Mouse (Mus musculus) forebrain, embryonic 11.5 days (tissue): Measurements from ENCODE around the gene Washc2. TPM values are rescaled to one million over a fixed set of nuclear protein-coding genes. Genes with fewer than 3 reads are reported as not detected.
A peak's percentile ranks its signal among the peaks of the same experiment; 100 is the strongest.

Source experiments
- ATAC-seq: fragments of 200-750 bp; cut with Nextera tagmentation; replicated peaks from 2 replicates; pipeline ENCODE4 v1.8.0; 2017; ENCODE audit warnings: moderate TSS enrichment; ENCODE audit not compliant: low FRiP score
- DNase-seq: peaks from one replicate; pipeline ENCODE4 v3.0.0-alpha.2; 2017; ENCODE audit warnings: low spot score
- H3K27ac ChIP-seq: fragments of 300-500 bp; sonication (generic); 2 replicates; pipeline ENCODE4 v1.5.1; 2014; ENCODE audit warnings: low read depth, low read length
- H3K27me3 ChIP-seq: fragments of 300-500 bp; sonication (generic); 2 replicates; pipeline ENCODE4 v1.6.1; 2014; ENCODE audit warnings: mild to moderate bottlenecking, low read length, mixed read lengths; ENCODE audit not compliant: control insufficient read depth, insufficient read depth
- H3K36me3 ChIP-seq: fragments of 300-500 bp; sonication (generic); 2 replicates; pipeline ENCODE4 v1.6.1; 2014; ENCODE audit warnings: mild to moderate bottlenecking, low read length, moderate library complexity, mixed read lengths; ENCODE audit not compliant: control insufficient read depth, insufficient read depth
- H3K4me1 ChIP-seq: fragments of 300-500 bp; sonication (generic); replicated peaks from 2 replicates; pipeline ENCODE4 v1.6.1; 2014; ENCODE audit warnings: low read length, mixed read lengths; ENCODE audit not compliant: control insufficient read depth, insufficient read depth
- H3K4me2 ChIP-seq: fragments of 300-500 bp; sonication (generic); 2 replicates; pipeline ENCODE4 v1.6.1; 2014; ENCODE audit warnings: low read depth, mild to moderate bottlenecking, low read length, moderate library complexity, mixed read lengths; ENCODE audit not compliant: severe bottlenecking
- H3K4me3 ChIP-seq: fragments of 300-500 bp; sonication (generic); 2 replicates; pipeline ENCODE4 v1.5.1; 2014; ENCODE audit warnings: low read depth, low read length
- H3K9ac ChIP-seq: fragments of 300-500 bp; sonication (generic); 2 replicates; pipeline ENCODE4 v1.6.1; 2014; ENCODE audit warnings: low read length
- H3K9me3 ChIP-seq: fragments of 300-500 bp; sonication (generic); 2 replicates; pipeline ENCODE4 v1.6.1; 2016; ENCODE audit warnings: low read length, mixed read lengths; ENCODE audit not compliant: control insufficient read depth
- WGBS: fragments of 180-500 bp; shearing (Covaris S2); extraction: QIAGEN DNeasy Blood & Tissue Kit; methylation state at CpG from one replicate; pipeline ENCODE4 v1.1.7; 2014; 5-methylcytosine and 5-hydroxymethylcytosine counted together
- polyA plus RNA-seq: library from polyadenylated mRNA; unstranded; fragments of >200 nt; fragmentation: Nextera tagmentation; extraction: Ambion mirVana; gene quantifications from 2 replicates; pipeline ENCODE4 v1.2.1, GENCODE M21; 2014

Gene Washc2
- polyA plus RNA-seq, 1 experiment from 2014 or later: 54.2 TPM

- Histone ChIP-seq H3K4me3 (no peak overlapping the region), H3K4me2 (no peak overlapping the region), H3K4me1 (no peaks in the 10 kb centered on the region), H3K27me3 (no peaks in the 10 kb centered on the region), H3K9me3 (no peaks in the 10 kb centered on the region), H3K36me3 (no peaks in the 10 kb centered on the region; the same call in 1 of the 2 replicates), H3K9ac (no peak overlapping the region), H3K27ac (no peak overlapping the region)
- WGBS: 94% methylated on average over 5 of the region's 5 CpGs
- no peak for DNase-seq
- ATAC-seq: no peak
Measured at GRCm38 (mm10) chr6:116235336-116235735, 27.5 kb downstream of the Washc2 start.

GRCm38 (mm10) chr6:116238083-116238482 is 30.2 kb downstream of the Washc2 start:
- Histone ChIP-seq H3K9me3 (no peaks in the 10 kb centered on the region), H3K4me2 (no peak overlapping the region), H3K4me1 (no peaks in the 10 kb centered on the region), H3K27ac (no peak overlapping the region), H3K9ac (no peak overlapping the region), H3K27me3 (no peaks in the 10 kb centered on the region), H3K36me3 (no peaks in the 10 kb centered on the region; the same call in 1 of the 2 replicates), H3K4me3 (no peak overlapping the region)
- no peak for ATAC-seq
- 88% methylated on average over 5 of the region's 5 CpGs for WGBS
- no peak for DNase-seq

- ATAC-seq (no peak), DNase-seq (no peak)
- H3K4me3 ChIP-seq: no peak overlapping the region
- no peaks in the 10 kb centered on the region for H3K9me3 ChIP-seq
- no peaks in the 10 kb centered on the region for H3K4me1 ChIP-seq
- no peaks in the 10 kb centered on the region for H3K27me3 ChIP-seq
- H3K4me2 ChIP-seq: no peak overlapping the region
- no peak overlapping the region for H3K9ac ChIP-seq
- 88% methylated on average over 2 of the region's 2 CpGs for WGBS
- no peaks in the 10 kb centered on the region; the same call in 1 of the 2 replicates for H3K36me3 ChIP-seq
- no peak overlapping the region for H3K27ac ChIP-seq
Measured at GRCm38 (mm10) chr6:116240371-116240770, 32.5 kb downstream of the Washc2 start.

GRCm38 (mm10) chr6:116259649-116260048 is 51.8 kb downstream of the Washc2 start:
- H3K4me1 ChIP-seq: no peaks in the 10 kb centered on the region
- no peak overlapping the region for H3K4me2 ChIP-seq
- H3K27me3 ChIP-seq: no peaks in the 10 kb centered on the region
- H3K9me3 ChIP-seq: no peaks in the 10 kb centered on the region
- H3K9ac ChIP-seq: no peak overlapping the region
- 91% methylated on average over 4 of the region's 4 CpGs for WGBS
- no peak for DNase-seq
- H3K36me3 ChIP-seq: no peaks in the 10 kb centered on the region
- H3K27ac ChIP-seq: no peak overlapping the region
- no peak for ATAC-seq
- no peak overlapping the region for H3K4me3 ChIP-seq

- Histone ChIP-seq H3K27me3 (no peaks in the 10 kb centered on the region), H3K4me1 (no peaks in the 10 kb centered on the region), H3K9me3 (no peaks in the 10 kb centered on the region), H3K27ac (no peak overlapping the region), H3K36me3 (no peaks in the 10 kb centered on the region), H3K4me2 (no peak overlapping the region), H3K9ac (no peak overlapping the region), H3K4me3 (no peak overlapping the region)
- ATAC-seq (no peak), DNase-seq (no peak)
- WGBS: 95% methylated on average over 5 of the region's 5 CpGs
Measured at GRCm38 (mm10) chr6:116260481-116260880, 52.6 kb downstream of the Washc2 start.

- Histone ChIP-seq H3K9ac (no peak overlapping the region), H3K4me1 (0 out of 2 replicates have a peak, but pooled peaks cover 2% of the 10 kb centered on the region), H3K27me3 (no peaks in the 10 kb centered on the region), H3K4me3 (no peak overlapping the region), H3K9me3 (no peaks in the 10 kb centered on the region), H3K36me3 (no peaks in the 10 kb centered on the region), H3K27ac (no peak overlapping the region), H3K4me2 (no peak overlapping the region)
- ATAC-seq (no peak), DNase-seq (no peak)
- 87% methylated on average over 1 of the region's 1 CpGs for WGBS
Measured at GRCm38 (mm10) chr6:116262824-116263223, 55.0 kb downstream of the Washc2 start.

DNA sequence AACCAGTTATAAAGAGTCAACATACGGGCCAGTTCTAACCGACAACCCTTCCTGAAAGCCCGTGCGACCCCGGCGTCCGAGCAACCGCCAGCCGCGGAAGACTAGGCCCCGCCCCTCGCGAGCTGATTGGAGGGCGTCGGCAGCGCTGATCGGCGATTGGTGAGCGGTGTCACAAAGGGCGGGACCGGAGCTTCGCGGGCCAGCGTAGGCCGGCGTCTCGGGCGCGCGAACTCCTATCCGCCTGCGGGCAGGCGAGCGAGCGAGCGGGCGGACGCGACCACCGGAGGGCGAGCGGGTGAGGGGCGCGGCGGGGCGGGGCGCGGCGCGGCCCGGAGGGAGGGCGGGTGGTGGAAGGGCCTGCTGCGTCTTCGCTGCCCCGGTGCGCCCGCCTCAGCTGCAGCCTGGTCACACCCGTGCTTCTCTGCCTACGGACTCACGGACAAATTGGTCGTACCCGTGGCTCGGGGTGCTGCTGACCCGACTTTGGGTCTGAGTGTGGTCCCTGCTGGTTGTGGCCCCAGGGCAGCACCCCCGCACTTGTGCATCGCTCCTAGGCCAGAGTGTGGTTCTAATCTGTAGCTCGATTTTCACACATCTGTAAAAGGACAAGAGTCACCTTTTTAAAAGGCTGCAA is 56.3 kb downstream of the Washc2 start, which contains the start of gene Zfand4:
Zfand4 (plus strand) TSS at position 205 of the 634 bp plus-strand sequence.
- Histone ChIP-seq H3K4me3 (peak within 1 kb of the TSS; percentile 59), H3K27me3 (no peaks in the 10 kb centered on the region), H3K4me1 (0 out of 2 replicates have a peak, but pooled peaks cover 2% of the 10 kb centered on the region), H3K27ac (peak within 1 kb of the TSS; percentile 66), H3K36me3 (no peaks in the 10 kb centered on the region), H3K9me3 (no peaks in the 10 kb centered on the region), H3K4me2 (peak within 1 kb of the TSS; percentile 67), H3K9ac (peak within 1 kb of the TSS; percentile 73)
- DNase-seq: peak; percentile 97
- peak; percentile 95 for ATAC-seq
- under 1% methylated on average over 58 of the region's 67 CpGs for WGBS

- ATAC-seq (no peak), DNase-seq (no peak)
- 0 out of 2 replicates have a peak, but pooled peaks cover 2% of the 10 kb centered on the region for H3K4me1 ChIP-seq
- WGBS: 82% methylated on average over 11 of the region's 11 CpGs
- H3K36me3 ChIP-seq: no peaks in the 10 kb centered on the region
- H3K4me3 ChIP-seq: peak overlapping the region; percentile 59
- no peak overlapping the region for H3K27ac ChIP-seq
- H3K9ac ChIP-seq: peak overlapping the region; percentile 73; the same call in 1 of the 2 replicates
- no peaks in the 10 kb centered on the region for H3K9me3 ChIP-seq
- H3K27me3 ChIP-seq: no peaks in the 10 kb centered on the region
- H3K4me2 ChIP-seq: peak overlapping the region; percentile 67
Measured at GRCm38 (mm10) chr6:116264836-116265235, 57.0 kb downstream of the Washc2 start.

- peak overlapping the region; percentile 81; the same call in 1 of the 2 replicates for H3K27ac ChIP-seq
- H3K36me3 ChIP-seq: no peaks in the 10 kb centered on the region
- no peaks in the 10 kb centered on the region for H3K27me3 ChIP-seq
- WGBS: 71% methylated on average over 4 of the region's 4 CpGs
- DNase-seq: no peak
- no peak overlapping the region for H3K4me3 ChIP-seq
- H3K9ac ChIP-seq: no peak overlapping the region
- no peak for ATAC-seq
- H3K4me1 ChIP-seq: 0 out of 2 replicates have a peak, but pooled peaks cover 2% of the 10 kb centered on the region
- H3K9me3 ChIP-seq: no peaks in the 10 kb centered on the region
- H3K4me2 ChIP-seq: peak overlapping the region; percentile 34; the same call in 1 of the 2 replicates
Measured at GRCm38 (mm10) chr6:116265603-116266002, 57.8 kb downstream of the Washc2 start.
